Mouse (Mus musculus): ENCODE results near the gene Acp6. TPM values are rescaled to one million over a fixed set of nuclear protein-coding genes. Genes with fewer than 3 reads are reported as not detected.

The Acp6 gene
- polyA plus RNA-seq, 1 experiment from 2014 or later: 37.2 TPM

DNA sequence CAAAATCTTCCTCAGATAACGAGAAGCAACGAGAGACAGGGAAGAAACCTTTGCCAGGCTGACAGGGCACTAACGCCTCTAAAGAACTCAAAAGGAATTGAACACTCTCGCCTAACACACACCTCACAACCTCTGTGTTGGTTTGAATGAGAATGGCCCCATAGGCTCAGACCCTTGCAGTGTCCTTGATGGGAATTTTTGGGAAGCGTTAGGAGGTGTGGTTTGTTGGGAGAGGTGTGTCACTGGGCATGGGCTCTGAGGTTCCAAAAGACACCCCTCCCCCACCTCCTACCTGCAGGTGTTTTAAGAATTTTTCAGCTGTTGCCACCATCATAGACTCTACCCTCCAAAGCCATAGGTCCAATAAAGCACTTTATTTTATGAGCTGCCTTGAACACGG, 20.3 kb downstream of the Acp6 start:
- no peak overlapping the region for H3K9ac ChIP-seq (replicated peaks; ENCODE audit: low read depth)
- H3K27me3 ChIP-seq (replicated peaks; ENCODE audit: insufficient read depth, low read length): no peaks in the 10 kb centered on the region
- H3K4me2 ChIP-seq (replicated peaks; ENCODE audit: low read depth, low read length): no peak overlapping the region
- no peak overlapping the region for H3K27ac ChIP-seq (ENCODE audit: low read length)
- no peak overlapping the region for H3K4me3 ChIP-seq (ENCODE audit: low read depth, low read length)
- H3K9me3 ChIP-seq (ENCODE audit: low read length): no peaks in the 10 kb centered on the region
- no peaks in the 10 kb centered on the region for H3K4me1 ChIP-seq (ENCODE audit: insufficient read depth, low read depth, low read length)
- WGBS: 79% methylated on average over 6 of the region's 6 CpGs
- TF ChIP-seq CTCF (IDR thresholded peaks at IDR 0.05) (no peak), EP300 (IDR thresholded peaks at IDR 0.05) (no peak)
- no peak for DNase-seq (ENCODE audit: low spot score)
- ATAC-seq: no peak
- peaks cover 3% of the 10 kb centered on the region; the same call in 1 of the 2 replicates for H3K36me3 ChIP-seq (ENCODE audit: insufficient read depth, low read length)

DNA sequence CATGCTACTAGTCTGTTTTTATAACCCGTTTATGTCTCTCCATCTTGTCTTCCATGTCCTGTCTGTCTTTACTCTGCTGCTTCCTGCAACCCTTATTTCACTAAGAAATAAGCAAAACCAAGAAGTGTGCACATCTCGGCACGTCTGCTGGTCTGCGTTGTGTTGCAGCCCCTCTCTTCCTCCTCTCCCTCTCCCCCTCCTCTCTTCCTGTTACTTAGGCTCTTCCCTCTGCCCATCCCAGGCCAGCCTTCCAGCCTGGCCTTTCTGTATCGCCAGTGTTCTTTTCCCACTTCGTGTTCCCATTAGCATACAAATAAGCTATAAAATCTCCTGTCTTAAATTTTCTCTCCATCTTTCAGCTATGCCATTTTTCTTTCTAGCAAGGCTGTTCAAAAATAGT, 21.9 kb downstream of the Acp6 start:
- Histone ChIP-seq H3K27ac (ENCODE audit: low read length) (no peak overlapping the region), H3K4me2 (replicated peaks; ENCODE audit: low read depth, low read length) (no peak overlapping the region), H3K9ac (replicated peaks; ENCODE audit: low read depth) (no peak overlapping the region), H3K4me3 (ENCODE audit: low read depth, low read length) (no peak overlapping the region), H3K9me3 (ENCODE audit: low read length) (no peaks in the 10 kb centered on the region), H3K36me3 (ENCODE audit: insufficient read depth, low read length) (peaks cover 3% of the 10 kb centered on the region; the same call in 1 of the 2 replicates), H3K4me1 (ENCODE audit: insufficient read depth, low read depth, low read length) (no peaks in the 10 kb centered on the region), H3K27me3 (replicated peaks; ENCODE audit: insufficient read depth, low read length) (no peaks in the 10 kb centered on the region)
- 32% methylated on average over 6 of the region's 6 CpGs for WGBS
- TF ChIP-seq EP300 (IDR thresholded peaks at IDR 0.05) (no peak), CTCF (IDR thresholded peaks at IDR 0.05) (no peak)
- ATAC-seq (no peak), DNase-seq (ENCODE audit: low spot score) (no peak)

DNA sequence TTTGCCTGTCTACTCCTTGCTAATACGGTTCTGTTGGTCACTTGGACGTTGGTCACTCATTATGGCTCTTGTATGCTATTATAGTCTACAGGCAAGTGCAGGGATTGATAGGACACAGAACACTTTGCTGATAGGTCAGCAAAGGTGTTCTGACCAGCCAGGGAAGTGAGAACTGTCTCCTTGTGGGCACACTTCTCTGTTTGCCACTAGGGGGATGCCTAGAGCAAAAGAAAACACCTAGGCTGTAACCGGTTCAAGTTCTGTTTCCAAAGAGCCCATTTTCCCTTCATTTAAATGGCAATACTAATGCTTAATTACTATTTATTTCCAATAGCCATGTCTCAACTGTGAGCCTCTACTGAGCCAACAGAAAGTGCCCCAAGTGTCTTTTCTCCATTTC, 25.2 kb downstream of the Acp6 start:
- H3K9ac ChIP-seq (replicated peaks; ENCODE audit: low read depth): no peak overlapping the region
- H3K4me1 ChIP-seq (ENCODE audit: insufficient read depth, low read depth, low read length): no peaks in the 10 kb centered on the region
- ATAC-seq (no peak), DNase-seq (ENCODE audit: low spot score) (peak; percentile 42)
- no peaks in the 10 kb centered on the region for H3K36me3 ChIP-seq (ENCODE audit: insufficient read depth, low read length)
- H3K4me2 ChIP-seq (replicated peaks; ENCODE audit: low read depth, low read length): no peak overlapping the region
- no peaks in the 10 kb centered on the region for H3K27me3 ChIP-seq (replicated peaks; ENCODE audit: insufficient read depth, low read length)
- no peak overlapping the region for H3K4me3 ChIP-seq (ENCODE audit: low read depth, low read length)
- H3K9me3 ChIP-seq (ENCODE audit: low read length): no peaks in the 10 kb centered on the region
- WGBS: 38% methylated on average over 3 of the region's 3 CpGs
- no peak for TF ChIP-seq EP300 (IDR thresholded peaks at IDR 0.05)
- TF ChIP-seq CTCF (IDR thresholded peaks at IDR 0.05): peak; percentile 66
- H3K27ac ChIP-seq (ENCODE audit: low read length): no peak overlapping the region

DNA sequence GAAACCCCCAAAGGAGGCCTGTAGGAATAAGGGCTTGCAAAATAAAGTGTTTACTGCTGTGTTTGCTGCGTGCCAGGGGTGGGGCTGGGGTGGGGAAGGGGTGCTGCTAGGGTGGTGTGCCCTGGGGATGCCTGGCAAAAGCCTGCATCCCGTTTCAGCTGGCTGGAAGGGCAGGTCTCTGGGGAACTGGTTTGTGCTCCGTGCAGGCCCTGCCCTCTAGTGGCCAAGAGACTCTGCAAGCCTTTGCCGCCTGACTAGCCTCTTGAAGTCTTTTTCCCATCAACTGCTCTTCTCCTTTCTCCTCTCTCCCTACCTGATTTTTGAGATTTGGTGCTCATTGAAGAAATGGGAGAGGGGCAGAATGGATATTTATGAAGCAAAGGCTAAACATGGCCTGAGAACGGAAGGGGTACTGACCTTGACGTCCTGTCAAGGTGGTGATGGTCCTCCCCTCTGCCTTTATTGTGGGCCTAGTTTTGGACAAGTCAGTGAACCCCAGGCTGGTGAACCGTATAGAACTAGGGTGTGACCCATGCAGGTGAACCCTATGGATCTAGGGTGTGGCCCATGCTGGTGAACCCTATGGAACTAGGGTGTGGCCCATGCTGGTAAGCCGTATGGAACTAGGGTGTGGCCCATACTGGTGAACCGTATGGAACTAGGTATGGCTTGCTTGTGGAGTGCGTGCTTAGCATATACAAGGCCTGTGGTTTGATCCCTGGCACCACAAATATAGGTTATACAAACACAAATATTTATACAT, 26.7 kb downstream of the Acp6 start:
- Histone ChIP-seq H3K36me3 (ENCODE audit: insufficient read depth, low read length) (no peaks in the 10 kb centered on the region), H3K9ac (replicated peaks; ENCODE audit: low read depth) (no peak overlapping the region), H3K9me3 (ENCODE audit: low read length) (no peaks in the 10 kb centered on the region), H3K4me3 (ENCODE audit: low read depth, low read length) (no peak overlapping the region), H3K27me3 (replicated peaks; ENCODE audit: insufficient read depth, low read length) (no peaks in the 10 kb centered on the region), H3K4me2 (replicated peaks; ENCODE audit: low read depth, low read length) (no peak overlapping the region), H3K4me1 (ENCODE audit: insufficient read depth, low read depth, low read length) (no peaks in the 10 kb centered on the region), H3K27ac (ENCODE audit: low read length) (no peak overlapping the region)
- WGBS: 37% methylated on average over 10 of the region's 10 CpGs
- TF ChIP-seq CTCF (IDR thresholded peaks at IDR 0.05): peak; percentile 95
- TF ChIP-seq EP300 (IDR thresholded peaks at IDR 0.05): no peak
- peak; percentile 88 for DNase-seq (ENCODE audit: low spot score)
- ATAC-seq: peak; percentile 50; the same call in 1 of the 2 replicates

DNA sequence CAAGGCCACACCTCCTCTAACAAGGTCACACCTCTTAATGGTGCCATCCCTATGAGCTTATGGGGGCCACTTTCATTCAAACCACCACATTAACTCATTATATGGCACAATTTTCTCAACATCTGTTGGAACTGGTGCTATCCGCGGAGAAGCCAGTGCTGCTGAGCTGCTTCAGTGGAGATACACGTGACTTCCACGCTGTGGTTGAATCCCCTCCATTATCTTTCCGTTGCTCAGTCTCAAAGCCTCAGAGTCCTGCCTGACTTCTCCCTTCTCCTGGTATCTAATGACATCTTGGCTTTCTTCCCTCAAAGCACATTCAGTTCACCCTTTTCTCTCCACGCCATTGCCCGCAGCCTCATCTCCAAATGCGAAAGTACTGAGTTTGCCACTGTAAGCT, 38.0 kb downstream of the Acp6 start:
- Histone ChIP-seq H3K4me1 (ENCODE audit: insufficient read depth, low read depth, low read length) (no peaks in the 10 kb centered on the region), H3K9ac (replicated peaks; ENCODE audit: low read depth) (no peak overlapping the region), H3K36me3 (ENCODE audit: insufficient read depth, low read length) (no peaks in the 10 kb centered on the region), H3K27ac (ENCODE audit: low read length) (no peak overlapping the region), H3K4me3 (ENCODE audit: low read depth, low read length) (no peak overlapping the region), H3K9me3 (ENCODE audit: low read length) (no peaks in the 10 kb centered on the region), H3K4me2 (replicated peaks; ENCODE audit: low read depth, low read length) (no peak overlapping the region), H3K27me3 (replicated peaks; ENCODE audit: insufficient read depth, low read length) (no peaks in the 10 kb centered on the region)
- no peak for DNase-seq (ENCODE audit: low spot score)
- ATAC-seq: no peak
- WGBS: 82% methylated on average over 8 of the region's 8 CpGs
- TF ChIP-seq CTCF (IDR thresholded peaks at IDR 0.05) (no peak), EP300 (IDR thresholded peaks at IDR 0.05) (no peak)

DNA sequence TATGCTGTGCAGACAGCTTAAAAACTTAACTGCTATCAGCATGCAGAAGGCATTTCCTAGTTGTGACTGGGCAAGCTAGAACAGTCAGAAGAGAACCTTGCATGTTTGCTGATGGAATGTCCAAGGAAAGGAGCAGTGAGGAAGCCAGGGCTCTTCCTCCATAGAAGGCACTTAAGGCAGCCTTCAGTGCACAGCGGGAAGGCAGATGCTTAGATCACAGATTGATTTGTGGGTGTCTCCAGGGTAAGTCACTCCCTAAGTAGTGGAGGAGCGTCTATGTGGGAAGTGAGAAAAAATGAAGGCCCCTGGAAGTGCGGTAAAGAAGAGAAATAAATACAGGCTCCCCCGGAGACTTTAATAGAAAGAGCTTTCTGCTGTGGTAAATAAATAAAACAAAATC, 40.7 kb downstream of the Acp6 start:
- Histone ChIP-seq H3K27ac (ENCODE audit: low read length) (no peak overlapping the region), H3K4me3 (ENCODE audit: low read depth, low read length) (no peak overlapping the region), H3K4me1 (ENCODE audit: insufficient read depth, low read depth, low read length) (no peaks in the 10 kb centered on the region), H3K9ac (replicated peaks; ENCODE audit: low read depth) (no peak overlapping the region), H3K27me3 (replicated peaks; ENCODE audit: insufficient read depth, low read length) (no peaks in the 10 kb centered on the region), H3K36me3 (ENCODE audit: insufficient read depth, low read length) (no peaks in the 10 kb centered on the region), H3K4me2 (replicated peaks; ENCODE audit: low read depth, low read length) (no peak overlapping the region), H3K9me3 (ENCODE audit: low read length) (no peaks in the 10 kb centered on the region)
- TF ChIP-seq EP300 (IDR thresholded peaks at IDR 0.05) (no peak), CTCF (IDR thresholded peaks at IDR 0.05) (no peak)
- WGBS: 37% methylated on average over 4 of the region's 4 CpGs
- DNase-seq (ENCODE audit: low spot score): no peak
- no peak for ATAC-seq

Data from lung, postnatal 0 days (tissue).